Mouse (Mus musculus): ENCODE results near the gene Homer2. TPM values are rescaled to one million over a fixed set of nuclear protein-coding genes. Genes with fewer than 3 reads are reported as not detected.

Gene Homer2
- polyA plus RNA-seq, 1 experiment from 2014 or later = 14.8 TPM

DNA sequence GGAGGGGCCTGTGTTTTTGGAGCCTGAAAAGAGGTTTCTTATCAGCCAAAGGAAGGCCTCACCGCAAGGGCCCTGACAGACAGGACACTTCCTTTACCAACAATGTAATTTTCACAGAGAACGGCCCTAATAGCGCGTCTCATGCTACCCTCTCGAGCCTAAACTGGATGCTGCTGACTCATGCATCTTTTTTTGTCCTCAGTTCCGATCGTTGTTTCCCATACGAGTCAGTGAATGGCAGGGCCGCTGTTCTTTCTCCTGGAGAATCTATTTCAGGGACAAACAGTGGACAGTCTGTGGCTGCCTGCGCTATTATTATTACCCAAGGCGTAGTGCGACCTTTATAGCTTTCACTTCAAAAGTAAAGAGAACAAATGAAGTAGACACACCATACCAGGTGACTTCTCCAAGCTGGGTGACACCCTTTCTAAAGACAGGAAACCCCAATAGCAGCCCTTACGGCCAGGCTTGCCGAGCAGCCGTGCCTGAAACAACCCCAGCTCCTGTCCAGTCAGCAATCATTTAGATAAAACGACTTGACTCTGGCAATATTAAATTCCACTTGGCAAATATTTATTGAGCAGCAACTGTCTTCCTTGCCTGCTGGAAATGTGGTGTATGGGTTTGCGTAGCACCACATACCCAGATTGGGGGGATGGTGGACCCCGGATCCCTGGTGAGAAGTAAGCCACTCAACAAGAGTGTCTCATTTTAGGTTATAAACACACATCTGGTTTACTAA is 18.8 kb upstream of the Homer2 start:
- no peaks in the 10 kb centered on the region for H3K27me3 ChIP-seq
- H3K4me1 ChIP-seq = peaks cover 15% of the 10 kb centered on the region
- WGBS = 58% methylated on average over 18 of the region's 18 CpGs
- no peak; the same call in 1 of the 2 replicates for ATAC-seq (replicated peaks; ENCODE audit: low FRiP score)
- no peaks in the 10 kb centered on the region for H3K9me3 ChIP-seq (replicated peaks)
- H3K27ac ChIP-seq = no peak overlapping the region
- no peak overlapping the region for H3K4me2 ChIP-seq
- H3K4me3 ChIP-seq (replicated peaks) = no peak overlapping the region
- no peaks in the 10 kb centered on the region for H3K36me3 ChIP-seq
- H3K9ac ChIP-seq = no peak overlapping the region

DNA sequence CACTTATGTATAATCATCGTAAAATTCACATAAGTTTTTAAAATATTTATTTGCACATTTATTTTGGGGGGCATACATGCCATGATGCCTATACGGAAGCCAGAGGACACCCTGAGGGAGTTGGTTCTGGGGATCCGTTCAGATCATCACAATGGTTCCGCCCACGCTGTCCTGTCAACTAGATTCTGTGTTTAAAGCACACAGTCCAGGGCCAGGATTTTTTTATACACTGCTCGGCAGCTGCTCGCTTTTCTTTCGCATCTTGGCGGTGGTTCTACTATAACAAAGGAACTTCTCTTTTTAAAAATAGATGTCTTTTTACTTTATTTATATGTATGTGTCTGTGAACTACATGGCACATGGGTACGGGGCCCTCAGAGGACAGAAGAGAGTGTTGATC is 16.5 kb upstream of the Homer2 start:
- Histone ChIP-seq H3K9ac (no peak overlapping the region), H3K4me2 (no peak overlapping the region), H3K4me3 (replicated peaks) (no peak overlapping the region), H3K27ac (no peak overlapping the region), H3K27me3 (no peaks in the 10 kb centered on the region), H3K9me3 (replicated peaks) (no peaks in the 10 kb centered on the region), H3K36me3 (no peaks in the 10 kb centered on the region), H3K4me1 (peaks cover 15% of the 10 kb centered on the region)
- WGBS = 92% methylated on average over 10 of the region's 10 CpGs
- ATAC-seq (replicated peaks; ENCODE audit: low FRiP score) = no peak

DNA sequence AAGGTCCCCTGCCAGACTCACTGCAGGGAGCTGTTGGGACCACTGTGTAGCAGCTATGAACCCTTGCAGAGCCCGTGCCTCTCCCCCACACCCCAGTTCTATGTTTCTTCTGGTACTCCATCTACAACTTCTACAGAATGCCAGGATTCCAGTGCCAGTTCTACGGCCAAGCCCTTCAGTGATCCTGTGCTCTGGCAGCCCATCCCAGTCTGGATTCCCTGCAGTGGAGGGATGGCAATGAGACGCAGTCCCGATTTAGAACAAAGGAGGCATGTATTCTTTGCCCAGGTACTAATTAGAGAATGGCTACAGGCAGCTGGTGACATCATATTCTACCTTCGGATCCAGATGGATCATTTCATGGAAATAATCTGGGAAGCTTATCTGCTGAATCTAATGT is 13.9 kb upstream of the Homer2 start:
- no peak overlapping the region for H3K9ac ChIP-seq

DNA sequence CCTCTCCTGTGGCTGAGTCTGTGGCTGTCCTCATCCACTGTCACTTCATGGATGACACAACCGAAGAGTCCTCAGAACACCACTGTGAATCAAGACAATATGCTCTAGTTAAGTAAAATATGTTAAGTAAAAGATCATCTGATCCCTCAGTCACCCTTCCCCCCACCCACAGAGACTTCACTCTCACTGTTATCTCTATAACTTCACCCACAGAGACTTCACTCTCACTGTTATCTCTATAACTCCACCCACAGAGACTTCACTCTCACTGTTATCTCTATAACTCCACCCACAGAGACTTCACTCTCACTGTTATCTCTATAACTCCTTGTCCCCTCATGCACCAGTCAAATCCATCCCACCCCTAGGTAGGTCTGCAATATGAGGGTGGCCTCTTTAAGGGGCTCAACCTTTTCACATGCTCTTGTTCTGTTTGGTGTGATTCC is 11.9 kb upstream of the Homer2 start:
- no peak for ATAC-seq (replicated peaks; ENCODE audit: low FRiP score)
- no peak overlapping the region for H3K4me2 ChIP-seq
- no peaks in the 10 kb centered on the region for H3K9me3 ChIP-seq (replicated peaks)
- H3K4me1 ChIP-seq = 0 out of 2 replicates have a peak, but pooled peaks cover 4% of the 10 kb centered on the region
- no peak overlapping the region for H3K4me3 ChIP-seq (replicated peaks)
- 93% methylated on average over 1 of the region's 1 CpGs for WGBS
- no peaks in the 10 kb centered on the region for H3K36me3 ChIP-seq
- H3K27me3 ChIP-seq = no peaks in the 10 kb centered on the region
- H3K27ac ChIP-seq = no peak overlapping the region
- no peak overlapping the region for H3K9ac ChIP-seq

More for the DNA sequence above, 13.9 kb upstream of the Homer2 start:
- Histone ChIP-seq H3K27me3 (no peaks in the 10 kb centered on the region), H3K27ac (no peak overlapping the region), H3K4me3 (replicated peaks) (no peak overlapping the region), H3K36me3 (no peaks in the 10 kb centered on the region), H3K4me1 (peaks cover 7% of the 10 kb centered on the region), H3K9me3 (replicated peaks) (no peaks in the 10 kb centered on the region), H3K4me2 (no peak overlapping the region)
- WGBS = 76% methylated on average over 5 of the region's 5 CpGs
- ATAC-seq (replicated peaks; ENCODE audit: low FRiP score) = no peak

DNA sequence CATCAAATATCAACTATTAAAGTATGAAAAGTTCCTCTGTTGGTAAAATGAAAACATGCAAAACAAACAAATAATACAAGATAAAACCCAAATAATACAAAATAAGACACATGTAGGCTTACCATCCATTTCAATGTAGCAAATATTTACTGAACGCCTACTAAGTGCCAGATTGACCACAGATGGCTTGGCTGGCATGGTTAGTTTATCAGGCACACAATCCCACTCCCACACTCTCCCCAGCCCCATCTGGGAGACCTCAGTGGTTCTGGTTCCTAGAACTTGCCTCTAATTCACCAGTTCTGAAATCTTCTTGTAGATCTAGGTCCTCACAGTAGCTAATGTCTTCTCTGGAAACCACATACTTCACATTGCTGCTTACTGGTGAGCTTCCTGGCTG is 11.3 kb upstream of the Homer2 start:
- H3K27ac ChIP-seq = no peak overlapping the region
- H3K4me1 ChIP-seq = 0 out of 2 replicates have a peak, but pooled peaks cover 4% of the 10 kb centered on the region
- H3K36me3 ChIP-seq = no peaks in the 10 kb centered on the region
- H3K4me2 ChIP-seq = no peak overlapping the region
- H3K9me3 ChIP-seq (replicated peaks) = no peaks in the 10 kb centered on the region
- no peaks in the 10 kb centered on the region for H3K27me3 ChIP-seq
- H3K4me3 ChIP-seq (replicated peaks) = no peak overlapping the region
- no peak overlapping the region for H3K9ac ChIP-seq
- no peak for ATAC-seq (replicated peaks; ENCODE audit: low FRiP score)
- 84% methylated on average over 1 of the region's 1 CpGs for WGBS

DNA sequence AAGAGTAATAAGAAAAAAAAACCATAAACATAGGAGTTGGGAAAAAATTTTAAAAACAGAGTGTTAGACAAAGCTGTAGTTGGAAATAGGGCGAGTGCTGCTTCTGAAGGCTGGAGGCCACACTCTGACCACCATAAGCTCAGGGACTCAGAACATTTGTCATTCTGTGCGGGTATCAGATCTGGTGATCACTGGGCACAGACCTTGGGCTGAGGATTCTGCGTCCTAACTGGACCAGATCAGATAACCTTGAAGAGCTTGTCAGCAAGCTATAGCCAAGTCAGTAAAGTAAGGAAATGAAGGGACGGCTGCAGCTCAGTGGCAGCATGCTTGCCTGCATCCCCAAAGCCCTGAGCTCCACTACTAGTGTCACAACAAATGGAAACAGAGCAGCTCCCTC is 2.8 kb upstream of the Homer2 start:
- Histone ChIP-seq H3K36me3 (no peaks in the 10 kb centered on the region), H3K4me2 (no peak overlapping the region), H3K27me3 (peaks cover 37% of the 10 kb centered on the region), H3K9me3 (replicated peaks) (no peaks in the 10 kb centered on the region), H3K4me3 (replicated peaks) (no peak overlapping the region), H3K9ac (no peak overlapping the region), H3K27ac (no peak overlapping the region), H3K4me1 (peaks cover 14% of the 10 kb centered on the region)
- no peak for ATAC-seq (replicated peaks; ENCODE audit: low FRiP score)
- 79% methylated on average over 4 of the region's 4 CpGs for WGBS

DNA sequence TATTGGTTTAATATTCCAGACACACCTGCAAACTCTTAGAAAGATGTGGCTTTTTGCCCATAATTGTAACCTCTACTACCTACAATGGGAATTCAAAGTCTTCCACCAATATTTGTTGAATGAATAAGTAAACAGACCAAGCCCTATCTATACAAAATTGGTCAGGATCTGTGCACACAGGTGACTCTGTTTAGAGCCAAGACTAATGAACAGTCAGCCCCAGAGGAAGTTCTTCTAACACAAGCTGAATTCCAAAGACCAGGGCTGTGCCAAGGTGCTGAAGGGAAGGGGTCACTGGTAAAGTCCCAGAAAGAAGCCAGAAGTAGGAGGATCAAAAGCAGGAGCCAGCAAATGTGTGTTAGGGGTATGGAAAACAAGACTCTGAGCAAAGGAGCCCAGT is 838 bp upstream of the Homer2 start:
- no peaks in the 10 kb centered on the region for H3K9me3 ChIP-seq (replicated peaks)
- H3K9ac ChIP-seq = no peak overlapping the region
- no peak overlapping the region for H3K4me3 ChIP-seq (replicated peaks)
- no peak for ATAC-seq (replicated peaks; ENCODE audit: low FRiP score)
- H3K4me2 ChIP-seq = no peak overlapping the region
- H3K27me3 ChIP-seq = peaks cover 56% of the 10 kb centered on the region
- no peak overlapping the region for H3K27ac ChIP-seq
- H3K4me1 ChIP-seq = peaks cover 14% of the 10 kb centered on the region
- H3K36me3 ChIP-seq = no peaks in the 10 kb centered on the region

DNA sequence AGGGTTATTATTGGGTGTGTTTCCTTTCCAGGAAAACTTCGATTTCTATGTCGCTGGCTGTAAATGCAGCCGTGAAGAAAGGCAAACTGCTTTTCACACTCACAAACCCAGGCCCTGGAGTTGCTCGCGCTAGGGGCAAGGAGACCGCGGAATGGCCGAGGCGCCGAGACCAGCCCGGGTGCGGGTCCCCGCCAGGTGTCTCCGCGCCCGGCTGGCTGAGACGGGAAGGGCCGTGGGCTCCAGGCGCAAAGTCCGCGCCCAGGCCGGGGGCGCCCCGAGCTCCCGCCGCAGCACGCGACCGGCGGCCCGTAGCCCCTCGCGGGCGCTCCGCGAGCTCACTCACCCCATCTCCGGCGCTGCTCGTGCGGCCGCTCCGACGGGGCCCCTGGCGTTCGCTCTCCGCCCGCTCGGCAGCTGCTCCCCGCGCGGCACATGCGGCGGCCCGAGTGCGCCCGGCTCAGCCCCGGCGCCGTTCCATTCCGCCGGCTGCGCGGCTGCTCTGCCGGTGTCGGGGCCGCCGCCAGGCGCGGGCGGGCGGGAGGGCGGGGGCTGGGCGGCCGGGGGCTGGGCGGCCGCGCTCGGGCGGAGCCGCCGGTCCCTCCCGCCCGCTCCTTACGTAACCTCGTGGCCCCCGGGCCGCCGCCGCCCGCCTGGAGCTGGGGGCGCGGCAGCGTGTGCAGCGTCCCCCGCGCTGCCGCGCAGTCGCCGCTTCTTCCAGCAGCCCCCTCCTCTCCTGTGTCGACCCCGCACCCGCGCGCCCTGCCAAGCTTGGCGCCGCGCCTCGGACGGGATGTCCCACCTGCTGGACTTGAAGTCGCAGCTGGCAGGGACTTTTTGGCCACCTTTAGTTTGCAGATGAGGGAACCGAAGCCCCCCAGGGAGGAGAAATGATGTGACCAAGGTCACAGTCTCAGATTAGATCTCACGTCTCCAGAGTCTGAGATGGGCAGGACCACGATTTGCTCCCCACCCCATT is 623 bp downstream of the Homer2 start:
- 1% methylated on average over 96 of the region's 114 CpGs for WGBS
- Histone ChIP-seq H3K4me2 (peak overlapping the region; percentile 94), H3K9ac (peak overlapping the region; percentile 66), H3K27me3 (peaks cover 57% of the 10 kb centered on the region), H3K27ac (no peak overlapping the region), H3K4me3 (replicated peaks) (peak overlapping the region; percentile 64), H3K4me1 (peaks cover 14% of the 10 kb centered on the region), H3K9me3 (replicated peaks) (no peaks in the 10 kb centered on the region), H3K36me3 (no peaks in the 10 kb centered on the region)
- peak; percentile 75 for ATAC-seq (replicated peaks; ENCODE audit: low FRiP score)

DNA sequence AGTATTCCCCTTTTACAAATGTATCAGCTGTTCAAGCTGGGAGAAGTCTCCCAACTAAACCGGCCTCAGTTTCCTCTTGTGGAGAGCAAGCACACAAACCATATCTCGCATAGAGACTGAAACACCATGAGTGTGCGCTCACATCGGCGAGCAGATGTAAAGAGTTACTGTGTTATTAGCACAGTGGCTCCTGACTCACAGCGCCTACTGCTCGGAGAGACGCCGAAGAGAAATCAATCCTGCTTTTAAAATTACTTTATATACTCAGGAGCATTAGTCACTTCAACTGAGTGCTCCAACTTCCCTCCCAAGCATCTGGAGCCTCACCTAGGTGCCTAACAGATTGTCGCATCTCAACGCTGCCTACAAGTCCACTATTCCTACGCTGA is 1.3 kb downstream of the Homer2 start:
- Histone ChIP-seq H3K4me2 (peak overlapping the region; percentile 94), H3K27me3 (peaks cover 57% of the 10 kb centered on the region), H3K36me3 (no peaks in the 10 kb centered on the region), H3K4me1 (peaks cover 14% of the 10 kb centered on the region), H3K9me3 (replicated peaks) (no peaks in the 10 kb centered on the region), H3K4me3 (replicated peaks) (peak overlapping the region; percentile 64), H3K27ac (no peak overlapping the region), H3K9ac (peak overlapping the region; percentile 66)
- ATAC-seq (replicated peaks; ENCODE audit: low FRiP score) = no peak
- WGBS = 30% methylated on average over 12 of the region's 12 CpGs

DNA sequence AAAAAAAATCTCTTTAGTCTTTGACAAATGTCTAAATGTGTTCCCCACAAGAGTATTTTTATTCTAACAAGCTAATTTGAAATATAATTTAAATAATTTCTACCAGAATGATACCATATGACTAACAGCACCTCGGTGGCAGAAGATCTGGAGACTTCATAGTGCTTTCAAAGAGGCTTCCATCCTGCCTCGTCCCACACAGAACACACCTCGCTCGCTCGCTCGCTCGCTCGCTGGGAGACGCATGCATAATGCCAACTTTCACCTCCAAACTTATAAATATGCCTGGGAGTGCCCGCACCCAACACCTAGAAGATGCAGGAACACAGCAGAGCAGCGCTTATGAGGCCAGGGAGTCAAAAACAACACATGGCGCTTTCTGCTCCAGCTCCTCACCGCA is 9.0 kb downstream of the Homer2 start:
- Histone ChIP-seq H3K9me3 (replicated peaks) (no peaks in the 10 kb centered on the region), H3K36me3 (no peaks in the 10 kb centered on the region), H3K4me1 (peaks cover 7% of the 10 kb centered on the region; the same call in 1 of the 2 replicates), H3K27ac (no peak overlapping the region), H3K4me3 (replicated peaks) (no peak overlapping the region), H3K27me3 (peaks cover 6% of the 10 kb centered on the region; the same call in 1 of the 2 replicates), H3K9ac (no peak overlapping the region), H3K4me2 (no peak overlapping the region)
- no peak for ATAC-seq (replicated peaks; ENCODE audit: low FRiP score)
- 78% methylated on average over 13 of the region's 13 CpGs for WGBS

DNA sequence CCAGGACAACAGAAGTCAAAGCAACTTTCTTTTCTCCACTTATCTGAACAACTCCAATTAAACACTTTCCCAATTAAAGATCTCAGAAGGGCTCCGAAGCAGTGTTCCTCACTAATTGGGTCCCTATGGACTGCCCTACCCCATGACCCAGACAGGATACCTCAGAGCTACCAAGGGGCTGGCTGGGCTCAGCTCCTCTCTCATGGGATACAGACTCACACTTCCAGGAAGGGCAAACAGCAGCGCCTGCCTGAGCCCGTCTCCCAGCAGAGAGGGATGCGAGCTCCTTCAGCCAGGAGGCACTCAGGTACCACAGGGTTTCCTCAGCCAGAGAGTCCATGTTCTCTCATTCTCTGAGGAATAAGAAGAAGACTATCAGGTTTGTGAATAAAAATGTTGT is 9.4 kb downstream of the Homer2 start:
- H3K4me3 ChIP-seq (replicated peaks) = no peak overlapping the region

More for the DNA sequence above, 9.4 kb downstream of the Homer2 start:
- H3K9me3 ChIP-seq (replicated peaks) = no peaks in the 10 kb centered on the region
- H3K9ac ChIP-seq = no peak overlapping the region
- H3K27ac ChIP-seq = no peak overlapping the region
- peaks cover 3% of the 10 kb centered on the region; the same call in 1 of the 2 replicates for H3K27me3 ChIP-seq
- 80% methylated on average over 4 of the region's 4 CpGs for WGBS
- no peak overlapping the region for H3K4me2 ChIP-seq
- no peaks in the 10 kb centered on the region for H3K36me3 ChIP-seq
- peaks cover 7% of the 10 kb centered on the region; the same call in 1 of the 2 replicates for H3K4me1 ChIP-seq
- ATAC-seq (replicated peaks; ENCODE audit: low FRiP score) = no peak
